Mouse (Mus musculus): ENCODE measurements around the gene Wfdc10. TPM values are rescaled to one million over a fixed set of nuclear protein-coding genes. Genes with fewer than 3 reads are reported as not detected.

Wfdc10 gene
- total RNA-seq, 1 experiment from 2014 or later = not detected

DNA sequence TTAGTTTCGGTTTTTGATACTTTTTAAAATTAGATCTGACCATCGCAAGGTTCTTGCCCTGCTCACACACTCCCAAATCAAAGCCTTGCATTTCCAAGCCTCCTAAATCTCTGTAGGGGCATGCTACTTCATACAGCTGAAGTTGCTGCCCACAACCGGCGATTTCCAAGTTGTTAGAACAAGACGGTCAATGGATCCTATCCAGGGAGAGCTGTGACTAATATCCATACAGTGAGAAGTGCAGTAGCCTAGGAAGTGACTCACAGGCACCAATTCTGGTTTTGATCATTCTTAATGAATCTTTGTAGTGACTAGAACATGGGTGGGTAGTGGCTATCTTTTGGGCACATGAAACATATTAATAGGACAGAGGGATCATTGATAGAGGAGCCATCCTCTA lies 45.9 kb downstream of the Wfdc10 start:
- DNase-seq = no peak

DNA sequence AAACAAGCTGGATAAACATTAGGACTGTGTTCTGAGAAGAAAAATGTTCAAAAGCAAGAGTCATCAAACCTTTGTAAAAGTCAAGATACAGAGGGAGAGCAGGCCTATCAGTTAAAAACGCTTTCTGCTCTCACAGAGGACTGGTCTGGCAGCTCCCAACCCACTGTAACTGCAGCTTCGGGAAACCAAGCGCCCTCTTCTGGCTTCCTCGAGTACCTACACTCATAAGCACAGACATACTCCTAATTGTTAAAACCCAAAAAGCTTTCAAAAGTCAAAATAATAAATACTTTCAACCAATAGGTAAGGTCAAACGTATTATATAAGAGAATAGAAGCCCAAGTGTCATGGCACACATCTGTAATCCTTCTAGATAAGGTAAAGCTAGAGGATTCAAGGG lies 48.4 kb downstream of the Wfdc10 start:
- DNase-seq = no peak

DNA sequence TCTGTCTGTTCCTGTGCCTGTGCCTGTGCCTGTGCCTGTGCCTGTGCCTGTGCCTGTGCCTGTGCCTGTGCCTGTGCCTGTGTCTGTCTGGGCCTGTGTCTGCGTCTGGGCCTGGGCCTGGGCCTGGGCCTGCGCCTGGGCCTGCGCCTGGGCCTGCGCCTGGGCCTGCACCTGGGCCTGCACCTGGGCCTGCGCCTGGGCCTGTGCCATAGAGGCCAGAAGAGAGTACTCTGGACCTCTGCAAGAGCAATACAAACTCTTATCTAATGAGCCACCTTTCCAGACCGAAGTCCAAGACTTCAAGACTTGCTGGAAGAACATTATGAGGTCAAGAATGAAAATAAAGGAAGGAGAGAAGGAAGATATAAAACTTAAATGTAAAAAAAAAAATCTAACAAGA lies 49.5 kb downstream of the Wfdc10 start:
- no peak for DNase-seq

DNA sequence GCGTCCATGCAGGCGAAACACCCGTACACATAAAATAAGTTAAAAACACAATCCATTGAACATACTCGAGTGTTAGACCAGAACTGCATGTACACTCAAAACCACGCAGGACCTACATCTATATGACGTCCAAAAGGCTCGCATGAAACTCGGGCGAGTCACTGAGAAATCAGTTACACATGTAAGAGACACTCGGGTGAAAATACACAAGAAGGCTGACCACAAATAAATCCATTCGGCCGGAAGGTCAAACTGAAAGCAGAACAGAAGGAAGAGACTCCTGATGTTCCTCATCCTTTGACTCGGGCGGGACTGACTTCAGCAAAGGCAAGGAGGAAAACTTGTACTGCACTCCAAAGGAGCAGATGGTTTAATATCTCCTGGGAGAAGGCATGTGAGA lies 50.1 kb downstream of the Wfdc10 start:
- no peak for DNase-seq

Other genes with a start within 250 kb of the Wfdc10 start
- 153 and 208 TPM in 2 replicates for gene Sdc4, start 212.2 kb upstream of the Wfdc10 start, total RNA-seq (2021)
- gene Sys1, start 199.1 kb upstream of the Wfdc10 start, total RNA-seq (2021) = 31.2 and 34.2 TPM in 2 replicates
- gene Gm20458, start 195.1 kb upstream of the Wfdc10 start, total RNA-seq (2021) = 0.82 and 5.9 TPM in 2 replicates
- not detected in 2 replicates for gene Trp53tg5, start 182.3 kb upstream of the Wfdc10 start, total RNA-seq (2021)
- 10.0 and 13.8 TPM in 2 replicates for gene Dbndd2, start 169.9 kb upstream of the Wfdc10 start, total RNA-seq (2021)
- 85.2 and 89.0 TPM in 2 replicates for gene Pigt, start 158.5 kb upstream of the Wfdc10 start, total RNA-seq (2021)
- gene Wfdc2, start 93.6 kb upstream of the Wfdc10 start, total RNA-seq (2021) = 2.1 TPM in 1 of 2 replicates, not detected in the other
- gene Spint3, start 82.6 kb upstream of the Wfdc10 start, total RNA-seq (2021) = not detected in 2 replicates
- 0.49 and 1.2 TPM in 2 replicates for gene Wfdc6a, start 70.6 kb upstream of the Wfdc10 start, total RNA-seq (2021)
- gene Eppin, start 62.5 kb upstream of the Wfdc10 start, total RNA-seq (2021) = not detected in 2 replicates
- not detected in 2 replicates for gene Wfdc6b, start 42.5 kb upstream of the Wfdc10 start, total RNA-seq (2021)
- gene Wfdc8, start 42.4 kb upstream of the Wfdc10 start, total RNA-seq (2021) = 0.23 TPM in 1 of 2 replicates, not detected in the other
- not detected in 2 replicates for gene Wfdc16, start 17.2 kb upstream of the Wfdc10 start, total RNA-seq (2021)
- not detected in 2 replicates for gene Wfdc9, start 537 bp downstream of the Wfdc10 start, total RNA-seq (2021)
- gene Wfdc11, start 18.0 kb downstream of the Wfdc10 start, total RNA-seq (2021) = not detected in 2 replicates
- not detected in 2 replicates for gene Wfdc13, start 29.1 kb downstream of the Wfdc10 start, total RNA-seq (2021)
- gene Spint4, start 42.5 kb downstream of the Wfdc10 start, total RNA-seq (2021) = not detected in 2 replicates
- not detected in 2 replicates for gene Spint5, start 59.3 kb downstream of the Wfdc10 start, total RNA-seq (2021)
- gene Wfdc3, start 89.9 kb downstream of the Wfdc10 start, total RNA-seq (2021) = 0.59 TPM in 1 of 2 replicates, not detected in the other
- 39.6 and 47.3 TPM in 2 replicates for gene Dnttip1, start 89.9 kb downstream of the Wfdc10 start, total RNA-seq (2021)
- 32.1 and 36.0 TPM in 2 replicates for gene Ube2c, start 113.9 kb downstream of the Wfdc10 start, total RNA-seq (2021)
- gene Tnnc2, start 123.9 kb downstream of the Wfdc10 start, total RNA-seq (2021) = 1.0 TPM in 1 of 2 replicates, not detected in the other
- 35.7 and 46.2 TPM in 2 replicates for gene Snx21, start 129.8 kb downstream of the Wfdc10 start, total RNA-seq (2021)
- 25.7 and 28.9 TPM in 2 replicates for gene Acot8, start 148.8 kb downstream of the Wfdc10 start, total RNA-seq (2021)
- 4.9 and 5.1 TPM in 2 replicates for gene Zswim3, start 149.1 kb downstream of the Wfdc10 start, total RNA-seq (2021)
- 7.0 and 8.9 TPM in 2 replicates for gene Zswim1, start 166.6 kb downstream of the Wfdc10 start, total RNA-seq (2021)
- gene Spata25, start 172.5 kb downstream of the Wfdc10 start, total RNA-seq (2021) = not detected in 2 replicates
- 104 and 116 TPM in 2 replicates for gene Ctsa, start 176.8 kb downstream of the Wfdc10 start, total RNA-seq (2021)
- gene Neurl2, start 177.4 kb downstream of the Wfdc10 start, total RNA-seq (2021) = 2.4 and 3.5 TPM in 2 replicates
- gene Pltp, start 201.7 kb downstream of the Wfdc10 start, total RNA-seq (2021) = 35.4 and 36.2 TPM in 2 replicates
- 42.3 and 54.0 TPM in 2 replicates for gene Pcif1, start 223.3 kb downstream of the Wfdc10 start, total RNA-seq (2021)